Mouse (Mus musculus): ENCODE results near the gene Pik3c2a. TPM values are rescaled to one million over a fixed set of nuclear protein-coding genes. Genes with fewer than 3 reads are reported as not detected.

The Pik3c2a gene
- polyA plus RNA-seq, 1 experiment: 67.7 TPM

DNA sequence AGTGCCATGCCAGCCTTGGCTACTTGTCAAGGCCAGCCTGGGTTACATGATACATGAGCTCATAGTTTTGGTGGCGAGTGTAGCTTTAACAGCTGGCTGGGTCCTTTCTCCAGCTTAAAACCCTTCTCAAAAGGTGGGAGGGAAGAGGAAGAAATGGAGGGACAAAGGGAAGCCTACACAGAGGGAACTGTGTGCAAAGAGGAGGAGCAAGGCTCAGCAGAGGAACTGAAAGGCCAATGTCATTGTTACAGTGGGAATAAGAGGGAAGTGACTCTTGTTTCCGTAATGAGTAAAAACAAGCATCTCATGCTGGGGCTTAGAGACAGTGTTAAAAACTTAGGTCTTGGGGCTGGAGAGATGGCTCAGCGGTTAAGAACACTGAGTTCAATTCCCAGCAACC, 3.4 kb upstream of the Pik3c2a start:
- Histone ChIP-seq H3K4me1 (ENCODE audit: control insufficient read depth, insufficient read depth, low read length) (no peaks in the 10 kb centered on the region), H3K27me3 (ENCODE audit: control insufficient read depth, insufficient read depth, low read length, poor library complexity, severe bottlenecking) (no peaks in the 10 kb centered on the region), H3K36me3 (ENCODE audit: control insufficient read depth, insufficient read depth, low read length, poor library complexity, severe bottlenecking) (no peaks in the 10 kb centered on the region), H3K27ac (ENCODE audit: insufficient read depth, low read length) (no peak overlapping the region), H3K9ac (ENCODE audit: low read depth, poor library complexity, severe bottlenecking) (no peak overlapping the region), H3K9me3 (replicated peaks; ENCODE audit: control insufficient read depth, insufficient read depth, low read length, poor library complexity, severe bottlenecking) (no peaks in the 10 kb centered on the region), H3K4me3 (ENCODE audit: low read depth, low read length) (no peak overlapping the region)
- TF ChIP-seq EP300 (IDR thresholded peaks at IDR 0.05; ENCODE audit: insufficient read depth, low read depth, low read length) (no peak), POLR2A (IDR thresholded peaks at IDR 0.05; ENCODE audit: insufficient read depth, low read length) (no peak), CTCF (IDR thresholded peaks at IDR 0.05; ENCODE audit: low read depth, low read length) (no peak)

- Histone ChIP-seq H3K27ac (ENCODE audit: insufficient read depth, low read length) (peak overlapping the region; percentile 66; the same call in 1 of the 2 replicates), H3K27me3 (ENCODE audit: control insufficient read depth, insufficient read depth, low read length, poor library complexity, severe bottlenecking) (no peaks in the 10 kb centered on the region), H3K36me3 (ENCODE audit: control insufficient read depth, insufficient read depth, low read length, poor library complexity, severe bottlenecking) (no peaks in the 10 kb centered on the region), H3K9me3 (replicated peaks; ENCODE audit: control insufficient read depth, insufficient read depth, low read length, poor library complexity, severe bottlenecking) (no peaks in the 10 kb centered on the region), H3K9ac (ENCODE audit: low read depth, poor library complexity, severe bottlenecking) (peak overlapping the region; percentile 86), H3K4me3 (ENCODE audit: low read depth, low read length) (peak overlapping the region; percentile 69), H3K4me1 (ENCODE audit: control insufficient read depth, insufficient read depth, low read length) (no peaks in the 10 kb centered on the region)
- TF ChIP-seq POLR2A (IDR thresholded peaks at IDR 0.05; ENCODE audit: insufficient read depth, low read length) (no peak), EP300 (IDR thresholded peaks at IDR 0.05; ENCODE audit: insufficient read depth, low read depth, low read length) (no peak), CTCF (IDR thresholded peaks at IDR 0.05; ENCODE audit: low read depth, low read length) (no peak)
Observed at GRCm38 (mm10) chr7:116444326-116444809, 1.1 kb upstream of the Pik3c2a start.

DNA sequence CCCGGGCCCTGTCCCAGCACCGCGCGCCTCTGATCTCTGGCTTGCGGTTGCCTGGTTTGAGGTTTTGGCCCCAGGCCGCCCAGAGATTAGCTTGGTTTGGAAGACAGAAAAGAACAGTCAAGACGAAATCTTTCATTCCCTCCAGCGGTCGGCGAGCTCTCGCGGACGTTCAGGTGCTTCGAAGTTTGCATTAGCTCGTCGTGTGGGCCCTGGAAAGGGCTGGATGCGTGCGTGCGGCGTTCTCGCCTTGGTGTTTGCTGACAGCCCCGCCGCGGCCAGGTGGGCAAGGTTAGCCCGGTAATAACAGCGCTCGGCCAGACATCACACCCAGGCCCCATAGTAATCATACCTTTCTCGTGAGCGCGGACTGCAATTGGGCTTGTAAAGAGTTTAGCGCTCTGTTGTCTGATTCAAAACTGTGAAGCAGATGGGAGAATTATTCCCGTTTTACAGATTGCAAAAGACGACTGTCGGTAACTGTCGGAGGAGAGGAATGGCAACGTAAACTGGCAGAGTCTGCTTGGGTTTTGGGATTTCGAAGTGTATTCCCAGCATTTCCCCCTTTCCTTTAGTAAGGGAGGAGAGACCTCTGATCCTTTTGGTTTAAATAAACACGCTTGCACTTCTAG, 562 bp upstream of the Pik3c2a start:
- no peaks in the 10 kb centered on the region for H3K27me3 ChIP-seq (ENCODE audit: control insufficient read depth, insufficient read depth, low read length, poor library complexity, severe bottlenecking)
- no peak overlapping the region; the same call in 1 of the 2 replicates for H3K27ac ChIP-seq (ENCODE audit: insufficient read depth, low read length)
- TF ChIP-seq EP300 (IDR thresholded peaks at IDR 0.05; ENCODE audit: insufficient read depth, low read depth, low read length) (no peak), CTCF (IDR thresholded peaks at IDR 0.05; ENCODE audit: low read depth, low read length) (no peak), POLR2A (IDR thresholded peaks at IDR 0.05; ENCODE audit: insufficient read depth, low read length) (no peak)
- H3K4me3 ChIP-seq (ENCODE audit: low read depth, low read length): peak overlapping the region; percentile 69
- H3K9ac ChIP-seq (ENCODE audit: low read depth, poor library complexity, severe bottlenecking): peak overlapping the region; percentile 86
- H3K36me3 ChIP-seq (ENCODE audit: control insufficient read depth, insufficient read depth, low read length, poor library complexity, severe bottlenecking): no peaks in the 10 kb centered on the region
- no peaks in the 10 kb centered on the region for H3K9me3 ChIP-seq (replicated peaks; ENCODE audit: control insufficient read depth, insufficient read depth, low read length, poor library complexity, severe bottlenecking)
- no peaks in the 10 kb centered on the region for H3K4me1 ChIP-seq (ENCODE audit: control insufficient read depth, insufficient read depth, low read length)

- TF ChIP-seq POLR2A (IDR thresholded peaks at IDR 0.05; ENCODE audit: insufficient read depth, low read length) (no peak), CTCF (IDR thresholded peaks at IDR 0.05; ENCODE audit: low read depth, low read length) (no peak), EP300 (IDR thresholded peaks at IDR 0.05; ENCODE audit: insufficient read depth, low read depth, low read length) (no peak)
- Histone ChIP-seq H3K4me1 (ENCODE audit: control insufficient read depth, insufficient read depth, low read length) (no peaks in the 10 kb centered on the region), H3K27me3 (ENCODE audit: control insufficient read depth, insufficient read depth, low read length, poor library complexity, severe bottlenecking) (no peaks in the 10 kb centered on the region), H3K27ac (ENCODE audit: insufficient read depth, low read length) (no peak overlapping the region), H3K9ac (ENCODE audit: low read depth, poor library complexity, severe bottlenecking) (peak overlapping the region; percentile 86; the same call in 1 of the 2 replicates), H3K4me3 (ENCODE audit: low read depth, low read length) (no peak overlapping the region), H3K9me3 (replicated peaks; ENCODE audit: control insufficient read depth, insufficient read depth, low read length, poor library complexity, severe bottlenecking) (no peaks in the 10 kb centered on the region), H3K36me3 (ENCODE audit: control insufficient read depth, insufficient read depth, low read length, poor library complexity, severe bottlenecking) (no peaks in the 10 kb centered on the region)
Observed at GRCm38 (mm10) chr7:116442226-116442625, 1.0 kb downstream of the Pik3c2a start.

GRCm38 (mm10) chr7:116441346-116441745, 1.9 kb downstream of the Pik3c2a start:
- Histone ChIP-seq H3K9me3 (replicated peaks; ENCODE audit: control insufficient read depth, insufficient read depth, low read length, poor library complexity, severe bottlenecking) (no peaks in the 10 kb centered on the region), H3K4me1 (ENCODE audit: control insufficient read depth, insufficient read depth, low read length) (no peaks in the 10 kb centered on the region), H3K27me3 (ENCODE audit: control insufficient read depth, insufficient read depth, low read length, poor library complexity, severe bottlenecking) (no peaks in the 10 kb centered on the region), H3K4me3 (ENCODE audit: low read depth, low read length) (no peak overlapping the region), H3K27ac (ENCODE audit: insufficient read depth, low read length) (no peak overlapping the region), H3K9ac (ENCODE audit: low read depth, poor library complexity, severe bottlenecking) (no peak overlapping the region), H3K36me3 (ENCODE audit: control insufficient read depth, insufficient read depth, low read length, poor library complexity, severe bottlenecking) (no peaks in the 10 kb centered on the region)
- no peak for TF ChIP-seq CTCF (IDR thresholded peaks at IDR 0.05; ENCODE audit: low read depth, low read length)
- TF ChIP-seq POLR2A (IDR thresholded peaks at IDR 0.05; ENCODE audit: insufficient read depth, low read length): no peak
- TF ChIP-seq EP300 (IDR thresholded peaks at IDR 0.05; ENCODE audit: insufficient read depth, low read depth, low read length): no peak

DNA sequence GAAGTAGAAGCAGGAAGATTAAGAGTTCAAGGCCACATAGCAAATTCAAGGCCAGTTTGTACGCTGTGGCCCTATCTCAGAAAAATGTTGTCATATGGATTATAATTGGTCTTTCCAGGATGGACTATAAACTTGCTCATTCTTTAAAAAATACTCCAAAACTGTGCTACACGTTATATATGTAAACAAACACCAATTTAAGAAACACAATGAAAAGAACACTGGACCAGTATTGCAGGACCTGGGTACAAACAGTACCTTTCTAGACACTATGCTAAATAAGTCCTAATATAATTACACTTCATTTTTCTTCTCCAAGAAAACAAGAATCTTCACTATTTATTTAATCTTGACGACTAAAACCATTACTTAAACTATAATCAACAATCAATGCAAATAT, 11.6 kb downstream of the Pik3c2a start:
- Histone ChIP-seq H3K4me1 (ENCODE audit: control insufficient read depth, insufficient read depth, low read length) (no peaks in the 10 kb centered on the region), H3K9ac (ENCODE audit: low read depth, poor library complexity, severe bottlenecking) (no peak overlapping the region), H3K9me3 (replicated peaks; ENCODE audit: control insufficient read depth, insufficient read depth, low read length, poor library complexity, severe bottlenecking) (no peaks in the 10 kb centered on the region), H3K4me3 (ENCODE audit: low read depth, low read length) (no peak overlapping the region), H3K27me3 (ENCODE audit: control insufficient read depth, insufficient read depth, low read length, poor library complexity, severe bottlenecking) (no peaks in the 10 kb centered on the region), H3K36me3 (ENCODE audit: control insufficient read depth, insufficient read depth, low read length, poor library complexity, severe bottlenecking) (no peaks in the 10 kb centered on the region), H3K27ac (ENCODE audit: insufficient read depth, low read length) (no peak overlapping the region)
- TF ChIP-seq CTCF (IDR thresholded peaks at IDR 0.05; ENCODE audit: low read depth, low read length) (no peak), EP300 (IDR thresholded peaks at IDR 0.05; ENCODE audit: insufficient read depth, low read depth, low read length) (no peak), POLR2A (IDR thresholded peaks at IDR 0.05; ENCODE audit: insufficient read depth, low read length) (no peak)

Data from ES-Bruce4 (cell line).